ENCODE assay signal across 20 mouse cellular contexts in the genomic region with DNA sequence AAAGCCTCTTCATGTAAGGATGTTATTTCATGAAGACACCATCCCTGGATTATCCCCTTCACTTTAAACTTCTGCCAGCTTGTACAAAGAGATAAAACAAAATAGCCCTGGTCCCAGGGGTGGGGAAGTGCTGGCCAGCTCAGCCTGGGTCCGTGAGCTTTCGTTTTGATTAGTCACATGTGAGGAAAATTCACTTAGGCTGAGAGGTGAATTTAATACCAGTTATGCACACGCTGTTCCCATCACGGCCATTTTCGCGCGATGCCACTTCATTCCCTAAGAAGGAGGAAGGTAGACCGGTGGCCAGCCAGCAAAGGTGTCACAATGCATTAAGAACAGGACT.
A peak's percentile ranks its signal among the peaks of the same experiment; 100 is the strongest.
DNase-seq lines count a peak whose midpoint lies in the region; ATAC-seq and TF ChIP-seq lines count a peak whose summit lies in the region.
"Had no signal": no experiment of that assay in that cellular context is flagged by ENCODE, and none has a peak within 500 bp of the region (broad histone marks: within the 10 kb centered on the region; RNA-seq: fewer than 3 reads in every experiment).

No protein-coding gene starts in this region.

- ATAC-seq in liver, embryonic 12.5 days, result peak; percentile 47; the same call in 1 of the 2 replicates
- no peak; the same call in 1 of the 2 replicates for ATAC-seq in liver, embryonic 11.5 days (replicated peaks; ENCODE audit: low FRiP score)
- ATAC-seq in G1E (ENCODE audit: extremely low read depth, insufficient number of reproducible peaks, low FRiP score, poor library complexity, severe bottlenecking), result no peak; the same call in 1 of the 2 replicates
- no peak for ATAC-seq in embryonic facial prominence, embryonic 15.5 days (ENCODE audit: insufficient number of reproducible peaks, low FRiP score, low TSS enrichment, low read depth)
- ATAC-seq: forebrain, postnatal 0 days; intestine, embryonic 15.5 days; Patski had no signal

- 71% methylated on average over 8 of the region's 8 CpGs for WGBS in heart, embryonic 10.5 days
- WGBS in liver, embryonic 12.5 days (ENCODE audit: insufficient replicate concordance), result 64% methylated on average over 8 of the region's 8 CpGs
- 70% methylated on average over 8 of the region's 8 CpGs for WGBS in liver, embryonic 11.5 days
- 34% methylated on average over 8 of the region's 8 CpGs for WGBS in embryonic facial prominence, embryonic 15.5 days

- H3K9me3 ChIP-seq in heart, embryonic 10.5 days, result no peaks in the 10 kb centered on the region
- H3K9me3 ChIP-seq in liver, embryonic 12.5 days (replicated peaks), result no peaks in the 10 kb centered on the region
- H3K9me3 ChIP-seq in liver, embryonic 11.5 days (ENCODE audit: control insufficient read depth, low read length), result no peaks in the 10 kb centered on the region
- no peaks in the 10 kb centered on the region for H3K9me3 ChIP-seq in G1E (replicated peaks)
- H3K9me3 ChIP-seq in embryonic facial prominence, embryonic 15.5 days (replicated peaks), result no peaks in the 10 kb centered on the region
- H3K9me3 ChIP-seq: intestine, embryonic 15.5 days; limb, embryonic 15.5 days; neural tube, embryonic 15.5 days had no signal

- peaks cover 12% of the 10 kb centered on the region; the same call in 1 of the 2 replicates for H3K4me1 ChIP-seq in heart, embryonic 10.5 days
- peaks cover 23% of the 10 kb centered on the region for H3K4me1 ChIP-seq in liver, embryonic 12.5 days
- no peaks in the 10 kb centered on the region for H3K4me1 ChIP-seq in liver, embryonic 11.5 days (replicated peaks; ENCODE audit: control insufficient read depth, insufficient read depth, low read length)
- peaks cover 40% of the 10 kb centered on the region for H3K4me1 ChIP-seq in G1E (ENCODE audit: insufficient read depth, low read depth, low read length)
- H3K4me1 ChIP-seq in embryonic facial prominence, embryonic 15.5 days, result peaks cover 16% of the 10 kb centered on the region
- H3K4me1 ChIP-seq: megakaryocyte, embryonic 14.5 days had no signal

- no peak for TF ChIP-seq CTCF in G1E (IDR thresholded peaks at IDR 0.05; ENCODE audit: low read depth, low read length)

- DNase-seq in heart, embryonic 10.5 days (ENCODE audit: low spot score), result peak; percentile 57
- no peak for DNase-seq in heart, postnatal 36 days
- DNase-seq in liver, embryonic 11.5 days (ENCODE audit: low spot score), result no peak
- peak; percentile 22 for DNase-seq in G1E (ENCODE audit: low spot score)
- no peak for DNase-seq in adrenal gland, adult (ENCODE audit: inconsistent age in 2 of 2, low spot score in 1 of 2)
- no peak for DNase-seq in gastrocnemius, postnatal 10 days
- DNase-seq: cerebellum, adult 9-11 months; embryo, embryonic 11 days; forebrain, postnatal 0 days; kidney, postnatal 4 days; lung, postnatal 14 days; thymus, postnatal 4 days had no signal

- H3K4me2 ChIP-seq in liver, embryonic 12.5 days, result peak overlapping the region; percentile 25
- H3K4me2 ChIP-seq in liver, embryonic 11.5 days, result no peak overlapping the region
- H3K4me2 ChIP-seq in embryonic facial prominence, embryonic 15.5 days (replicated peaks), result 0 out of 2 replicates have a peak overlapping the region, but pooled peaks have one; percentile 8
- H3K4me2 ChIP-seq: hindbrain, embryonic 14.5 days; limb, embryonic 15.5 days; neural tube, embryonic 15.5 days had no signal

- H3K36me3 ChIP-seq in heart, embryonic 10.5 days, result no peaks in the 10 kb centered on the region
- H3K36me3 ChIP-seq in liver, embryonic 12.5 days, result no peaks in the 10 kb centered on the region
- no peaks in the 10 kb centered on the region for H3K36me3 ChIP-seq in liver, embryonic 11.5 days (ENCODE audit: control insufficient read depth, insufficient read depth, low read length)
- H3K36me3 ChIP-seq in G1E (replicated peaks), result no peaks in the 10 kb centered on the region
- no peaks in the 10 kb centered on the region for H3K36me3 ChIP-seq in embryonic facial prominence, embryonic 15.5 days
- H3K36me3 ChIP-seq: intestine, embryonic 15.5 days; limb, embryonic 15.5 days; neural tube, embryonic 15.5 days had no signal

- H3K4me3 ChIP-seq in heart, embryonic 10.5 days, result no peak overlapping the region
- no peak overlapping the region for H3K4me3 ChIP-seq in liver, embryonic 12.5 days
- no peak overlapping the region for H3K4me3 ChIP-seq in liver, embryonic 11.5 days (ENCODE audit: low read depth, low read length)
- peak overlapping the region; percentile 56; the same call in 1 of the 2 replicates for H3K4me3 ChIP-seq in G1E (ENCODE audit: low read depth, low read length)
- no peak overlapping the region for H3K4me3 ChIP-seq in embryonic facial prominence, embryonic 15.5 days (replicated peaks)
- H3K4me3 ChIP-seq: intestine, embryonic 15.5 days; limb, embryonic 15.5 days; megakaryocyte, embryonic 14.5 days; neural tube, embryonic 15.5 days had no signal

- intact Hi-C loops in heart, postnatal 36 days (cut with DNase I), result no loop called here

- no peak overlapping the region for H3K9ac ChIP-seq in liver, embryonic 12.5 days
- no peak overlapping the region for H3K9ac ChIP-seq in liver, embryonic 11.5 days (ENCODE audit: low read depth, low read length)
- no peak overlapping the region for H3K9ac ChIP-seq in embryonic facial prominence, embryonic 15.5 days
- H3K9ac ChIP-seq: forebrain, postnatal 0 days; hindbrain, embryonic 14.5 days; intestine, embryonic 15.5 days; limb, embryonic 15.5 days; neural tube, embryonic 15.5 days had no signal

- H3K27ac ChIP-seq in heart, embryonic 10.5 days, result no peak overlapping the region
- no peak overlapping the region for H3K27ac ChIP-seq in liver, embryonic 12.5 days
- H3K27ac ChIP-seq in liver, embryonic 11.5 days (ENCODE audit: low read depth, low read length), result no peak overlapping the region
- H3K27ac ChIP-seq in embryonic facial prominence, embryonic 15.5 days (replicated peaks), result no peak overlapping the region
- H3K27ac ChIP-seq: hindbrain, embryonic 14.5 days; intestine, embryonic 15.5 days; limb, embryonic 15.5 days; neural tube, embryonic 15.5 days had no signal

- H3K27me3 ChIP-seq in heart, embryonic 10.5 days (ENCODE audit: insufficient read depth, poor library complexity, severe bottlenecking), result no peaks in the 10 kb centered on the region
- no peaks in the 10 kb centered on the region for H3K27me3 ChIP-seq in liver, embryonic 12.5 days (replicated peaks)
- no peaks in the 10 kb centered on the region for H3K27me3 ChIP-seq in liver, embryonic 11.5 days (replicated peaks; ENCODE audit: control insufficient read depth, insufficient read depth, low read length)
- no peaks in the 10 kb centered on the region; the same call in 1 of the 2 replicates for H3K27me3 ChIP-seq in G1E (ENCODE audit: insufficient read depth, low read length)
- H3K27me3 ChIP-seq in embryonic facial prominence, embryonic 15.5 days, result no peaks in the 10 kb centered on the region
- H3K27me3 ChIP-seq: megakaryocyte, embryonic 14.5 days; neural tube, embryonic 15.5 days; Patski had no signal

Comparison
In these comparisons a context has a peak if more than half of its experiments do, and no peak if none do; other contexts are left out.
1. DNase-seq: peak in heart, embryonic 10.5 days (single experiment) and G1E (single experiment); none in heart, postnatal 36 days (0 of 2), liver, embryonic 11.5 days (single experiment), adrenal gland, adult (0 of 2) and gastrocnemius, postnatal 10 days (single experiment).